Mouse (Mus musculus): ENCODE results near the gene Sowahc. TPM values are rescaled to one million over a fixed set of nuclear protein-coding genes. Genes with fewer than 3 reads are reported as not detected.

Gene Sowahc
- polyA plus RNA-seq, 1 experiment from 2014 or later = 18.8 TPM

GRCm38 (mm10) chr10:59265674-59266073, 43.9 kb downstream of the Sowahc start:
- Histone ChIP-seq H3K4me1 (replicated peaks; ENCODE audit: control insufficient read depth, insufficient read depth, low read length) (no peaks in the 10 kb centered on the region), H3K9ac (no peak overlapping the region), H3K27ac (no peak overlapping the region), H3K4me3 (replicated peaks; ENCODE audit: low read length) (no peak overlapping the region), H3K4me2 (replicated peaks) (no peak overlapping the region), H3K9me3 (ENCODE audit: control insufficient read depth, low read length) (no peaks in the 10 kb centered on the region), H3K36me3 (replicated peaks; ENCODE audit: control insufficient read depth, insufficient read depth) (no peaks in the 10 kb centered on the region), H3K27me3 (ENCODE audit: control insufficient read depth, insufficient read depth, low read length) (no peaks in the 10 kb centered on the region)
- ATAC-seq (ENCODE audit: low FRiP score) = no peak
- DNase-seq (ENCODE audit: low spot score) = no peak
- 83% methylated on average over 4 of the region's 4 CpGs for WGBS

GRCm38 (mm10) chr10:59266097-59266496, 44.3 kb downstream of the Sowahc start:
- no peaks in the 10 kb centered on the region for H3K4me1 ChIP-seq (replicated peaks; ENCODE audit: control insufficient read depth, insufficient read depth, low read length)
- DNase-seq (ENCODE audit: low spot score) (no peak), ATAC-seq (ENCODE audit: low FRiP score) (no peak)
- H3K4me3 ChIP-seq (replicated peaks; ENCODE audit: low read length) = no peak overlapping the region
- WGBS = 100% methylated on average over 1 of the region's 1 CpGs
- H3K27me3 ChIP-seq (ENCODE audit: control insufficient read depth, insufficient read depth, low read length) = no peaks in the 10 kb centered on the region
- H3K27ac ChIP-seq = no peak overlapping the region
- no peak overlapping the region for H3K9ac ChIP-seq
- H3K36me3 ChIP-seq (replicated peaks; ENCODE audit: control insufficient read depth, insufficient read depth) = no peaks in the 10 kb centered on the region
- no peak overlapping the region for H3K4me2 ChIP-seq (replicated peaks)
- no peaks in the 10 kb centered on the region for H3K9me3 ChIP-seq (ENCODE audit: control insufficient read depth, low read length)

GRCm38 (mm10) chr10:59267275-59267674, 45.5 kb downstream of the Sowahc start:
- H3K27ac ChIP-seq = no peak overlapping the region
- no peak overlapping the region for H3K9ac ChIP-seq
- 89% methylated on average over 2 of the region's 2 CpGs for WGBS
- H3K4me1 ChIP-seq (replicated peaks; ENCODE audit: control insufficient read depth, insufficient read depth, low read length) = no peaks in the 10 kb centered on the region
- no peak for ATAC-seq (ENCODE audit: low FRiP score)
- H3K4me3 ChIP-seq (replicated peaks; ENCODE audit: low read length) = no peak overlapping the region
- no peak overlapping the region for H3K4me2 ChIP-seq (replicated peaks)
- no peak for DNase-seq (ENCODE audit: low spot score)
- H3K27me3 ChIP-seq (ENCODE audit: control insufficient read depth, insufficient read depth, low read length) = no peaks in the 10 kb centered on the region
- no peaks in the 10 kb centered on the region for H3K36me3 ChIP-seq (replicated peaks; ENCODE audit: control insufficient read depth, insufficient read depth)
- no peaks in the 10 kb centered on the region for H3K9me3 ChIP-seq (ENCODE audit: control insufficient read depth, low read length)

DNA sequence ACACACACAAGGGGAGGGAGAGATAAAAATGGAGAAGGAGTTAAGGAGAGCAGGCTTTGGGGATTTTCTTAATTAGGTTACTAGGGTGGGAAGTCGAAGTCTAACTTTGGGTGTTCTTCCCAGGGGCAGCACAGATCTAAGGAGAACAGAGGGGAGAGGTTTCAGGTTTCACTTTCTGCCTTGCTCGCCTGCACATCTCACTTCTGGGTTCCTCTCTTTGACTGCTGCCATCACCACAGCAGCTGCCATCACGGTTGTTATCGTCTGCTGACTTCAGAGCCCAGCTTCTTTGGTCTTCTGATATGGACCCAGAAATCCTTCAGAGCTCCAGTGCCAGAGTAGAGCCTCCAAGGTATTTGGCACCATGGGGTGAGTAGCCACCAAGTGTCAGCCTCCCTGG, 46.4 kb downstream of the Sowahc start:
- Histone ChIP-seq H3K4me1 (replicated peaks; ENCODE audit: control insufficient read depth, insufficient read depth, low read length) (no peaks in the 10 kb centered on the region), H3K9ac (no peak overlapping the region), H3K9me3 (ENCODE audit: control insufficient read depth, low read length) (no peaks in the 10 kb centered on the region), H3K36me3 (replicated peaks; ENCODE audit: control insufficient read depth, insufficient read depth) (no peaks in the 10 kb centered on the region), H3K4me3 (replicated peaks; ENCODE audit: low read length) (no peak overlapping the region), H3K27me3 (ENCODE audit: control insufficient read depth, insufficient read depth, low read length) (no peaks in the 10 kb centered on the region), H3K4me2 (replicated peaks) (no peak overlapping the region), H3K27ac (no peak overlapping the region)
- WGBS = 64% methylated on average over 4 of the region's 4 CpGs
- DNase-seq (ENCODE audit: low spot score) (no peak), ATAC-seq (ENCODE audit: low FRiP score) (no peak)

DNA sequence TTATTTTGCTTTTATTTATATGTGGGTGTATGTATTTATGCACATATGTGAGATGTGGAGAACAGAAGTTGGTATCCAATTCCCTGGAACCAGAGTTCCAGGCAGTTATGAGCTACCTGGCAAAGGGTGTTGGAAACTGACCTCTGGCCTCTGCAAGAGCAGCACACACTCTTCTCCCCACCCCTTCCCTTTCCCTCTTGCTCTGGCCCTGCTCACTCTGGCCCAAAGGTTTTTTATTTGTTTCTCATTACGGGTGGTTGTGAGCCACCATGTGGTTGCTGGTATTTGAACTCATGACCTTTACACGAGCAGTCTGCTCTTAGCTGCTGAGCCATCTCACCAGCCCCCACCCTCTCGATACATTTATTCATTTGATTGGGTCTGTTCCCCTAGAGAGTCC, 47.0 kb downstream of the Sowahc start:
- no peak for DNase-seq (ENCODE audit: low spot score)
- H3K27me3 ChIP-seq (ENCODE audit: control insufficient read depth, insufficient read depth, low read length) = no peaks in the 10 kb centered on the region
- H3K27ac ChIP-seq = no peak overlapping the region
- 36% methylated on average over 3 of the region's 3 CpGs for WGBS
- H3K4me2 ChIP-seq (replicated peaks) = no peak overlapping the region
- no peak overlapping the region for H3K9ac ChIP-seq
- H3K36me3 ChIP-seq (replicated peaks; ENCODE audit: control insufficient read depth, insufficient read depth) = no peaks in the 10 kb centered on the region
- no peak for ATAC-seq (ENCODE audit: low FRiP score)
- H3K9me3 ChIP-seq (ENCODE audit: control insufficient read depth, low read length) = no peaks in the 10 kb centered on the region
- H3K4me1 ChIP-seq (replicated peaks; ENCODE audit: control insufficient read depth, insufficient read depth, low read length) = no peaks in the 10 kb centered on the region
- H3K4me3 ChIP-seq (replicated peaks; ENCODE audit: low read length) = no peak overlapping the region

DNA sequence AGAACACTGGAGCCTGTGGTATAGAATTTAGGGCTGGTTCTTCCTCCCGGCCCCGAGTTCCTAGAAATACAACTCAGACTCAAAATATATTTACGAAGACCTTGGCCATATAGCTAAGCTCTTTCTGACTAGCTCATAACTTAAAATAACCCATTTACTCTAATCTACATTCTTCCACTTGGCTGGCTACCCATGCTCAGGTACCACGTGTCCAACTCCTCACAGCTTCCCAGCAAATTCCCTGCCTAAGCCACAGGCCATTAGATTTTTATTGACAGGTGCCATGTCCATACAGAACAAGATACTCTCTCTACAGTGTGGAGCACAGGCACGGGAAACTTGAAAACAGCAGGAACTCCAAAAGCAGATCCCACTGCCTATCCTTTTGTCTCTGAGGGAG, 54.0 kb downstream of the Sowahc start:
- no peaks in the 10 kb centered on the region for H3K36me3 ChIP-seq (replicated peaks; ENCODE audit: control insufficient read depth, insufficient read depth)
- 84% methylated on average over 5 of the region's 5 CpGs for WGBS
- no peaks in the 10 kb centered on the region for H3K27me3 ChIP-seq (ENCODE audit: control insufficient read depth, insufficient read depth, low read length)
- no peak overlapping the region for H3K4me2 ChIP-seq (replicated peaks)
- H3K9me3 ChIP-seq (ENCODE audit: control insufficient read depth, low read length) = no peaks in the 10 kb centered on the region
- no peak overlapping the region for H3K9ac ChIP-seq
- H3K4me1 ChIP-seq (replicated peaks; ENCODE audit: control insufficient read depth, insufficient read depth, low read length) = no peaks in the 10 kb centered on the region
- no peak overlapping the region for H3K4me3 ChIP-seq (replicated peaks; ENCODE audit: low read length)
- no peak overlapping the region for H3K27ac ChIP-seq
- no peak for DNase-seq (ENCODE audit: low spot score)
- no peak for ATAC-seq (ENCODE audit: low FRiP score)

Other genes starting within 250 kb of the Sowahc start
- gene Sept10, start 106 bp upstream of the Sowahc start, polyA plus RNA-seq (2014; fragmentation: Nextera tagmentation; extraction: Ambion mirVana) = 22.0 TPM in 2 replicates
- gene P4ha1, start 101.3 kb downstream of the Sowahc start, polyA plus RNA-seq (2014; fragmentation: Nextera tagmentation; extraction: Ambion mirVana) = 24.9 and 28.0 TPM in 2 replicates
- 4.0 and 4.3 TPM in 2 replicates for gene Gm10273, start 173.7 kb downstream of the Sowahc start, polyA plus RNA-seq (2014; fragmentation: Nextera tagmentation; extraction: Ambion mirVana)
- gene Pla2g12b, start 181.7 kb downstream of the Sowahc start, polyA plus RNA-seq (2014; fragmentation: Nextera tagmentation; extraction: Ambion mirVana) = not detected in 2 replicates
- 0.18 and 0.27 TPM in 2 replicates for gene Oit3, start 219.8 kb downstream of the Sowahc start, polyA plus RNA-seq (2014; fragmentation: Nextera tagmentation; extraction: Ambion mirVana)